Mouse (Mus musculus): ENCODE data around the gene Abcg1.

Gene Abcg1

DNA sequence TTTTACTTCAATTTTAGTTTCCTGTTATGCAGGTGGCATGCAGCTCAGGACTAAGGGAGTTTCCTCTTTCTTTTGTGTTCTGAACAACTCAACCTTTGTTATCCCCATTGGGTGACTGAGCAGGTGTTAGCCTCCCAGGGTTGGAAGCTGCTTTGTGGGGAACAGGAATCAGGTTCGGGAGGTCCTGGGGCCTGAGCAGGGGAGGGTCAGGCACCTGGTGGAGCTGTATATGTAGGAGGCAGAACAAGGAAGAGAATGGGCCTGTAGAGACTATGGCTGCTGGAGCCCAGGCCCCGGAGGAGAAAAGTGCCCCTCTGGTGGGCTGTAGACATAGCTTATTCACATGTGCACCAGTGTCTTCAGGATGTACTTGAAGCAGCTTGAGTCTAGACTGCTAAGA, 24.2 kb upstream of the Abcg1 start:
- no peak for DNase-seq (ENCODE audit: low read depth, low spot score)

DNA sequence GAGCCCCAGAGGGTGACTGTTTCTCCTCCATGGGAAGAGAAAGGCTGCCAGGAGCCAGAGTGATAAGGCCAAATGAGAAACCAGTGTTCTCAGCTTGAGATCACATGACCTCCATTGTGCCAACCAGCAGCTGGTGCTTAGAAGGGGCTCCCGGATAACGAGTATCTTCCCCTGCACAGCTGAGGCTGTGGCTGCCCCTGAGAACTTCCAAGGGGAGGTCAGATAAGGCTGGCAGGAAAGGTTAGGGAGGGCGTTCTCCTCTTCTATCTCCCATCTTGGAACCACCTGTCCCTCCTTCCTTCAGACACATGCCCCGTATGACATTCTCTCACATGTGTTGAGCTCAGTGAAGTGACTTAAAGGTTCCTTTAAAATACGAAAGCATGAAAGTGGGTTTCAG, 23.3 kb upstream of the Abcg1 start:
- no peaks in the 10 kb centered on the region for H3K36me3 ChIP-seq (ENCODE audit: control insufficient read depth, insufficient read depth, low read length, poor library complexity, severe bottlenecking)
- DNase-seq (ENCODE audit: low read depth, low spot score), result no peak

More for the DNA sequence above, 24.2 kb upstream of the Abcg1 start:
- no peaks in the 10 kb centered on the region for H3K36me3 ChIP-seq (ENCODE audit: control insufficient read depth, insufficient read depth, low read length, poor library complexity, severe bottlenecking)
- H3K27me3 ChIP-seq (ENCODE audit: control insufficient read depth, insufficient read depth, low read length, poor library complexity, severe bottlenecking), result no peaks in the 10 kb centered on the region

DNA sequence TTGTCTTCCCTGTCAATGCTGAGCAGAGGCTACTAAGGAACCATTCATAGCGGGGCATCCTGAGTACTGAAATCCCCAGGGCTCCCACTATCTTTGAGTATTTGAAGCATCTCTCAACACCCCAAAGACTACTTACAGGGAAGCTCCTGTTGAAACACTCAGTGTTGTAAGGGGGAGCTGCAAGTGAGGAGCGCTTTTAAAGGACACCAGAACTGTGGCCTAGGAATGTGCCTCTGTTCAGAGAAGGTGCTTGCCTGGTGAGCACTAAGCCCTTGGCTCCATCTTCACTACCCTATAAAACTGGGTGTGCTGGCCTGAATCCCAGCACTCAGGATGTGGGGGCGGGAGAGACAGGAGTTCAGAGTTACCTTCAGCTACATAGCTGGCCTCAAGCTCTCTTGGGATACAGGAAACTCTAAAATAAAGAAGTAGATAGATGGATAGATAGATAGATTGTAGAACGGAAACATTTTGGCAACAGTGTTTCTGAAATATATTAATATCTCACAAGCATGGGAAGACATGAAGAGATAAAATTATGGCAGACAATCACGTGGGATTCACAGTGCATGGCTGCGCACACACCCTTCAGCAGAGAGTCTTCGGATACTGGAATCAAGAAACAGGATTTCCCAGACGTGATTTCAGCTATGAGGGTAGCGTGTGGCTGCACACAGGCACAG, 22.7 kb upstream of the Abcg1 start:
- Histone ChIP-seq H3K36me3 (ENCODE audit: control insufficient read depth, insufficient read depth, low read length, poor library complexity, severe bottlenecking) (no peaks in the 10 kb centered on the region), H3K27me3 (ENCODE audit: control insufficient read depth, insufficient read depth, low read length, poor library complexity, severe bottlenecking) (no peaks in the 10 kb centered on the region)
- no peak for DNase-seq (ENCODE audit: low read depth, low spot score)

More for the DNA sequence above, 23.3 kb upstream of the Abcg1 start:
- no peaks in the 10 kb centered on the region for H3K27me3 ChIP-seq (ENCODE audit: control insufficient read depth, insufficient read depth, low read length, poor library complexity, severe bottlenecking)

DNA sequence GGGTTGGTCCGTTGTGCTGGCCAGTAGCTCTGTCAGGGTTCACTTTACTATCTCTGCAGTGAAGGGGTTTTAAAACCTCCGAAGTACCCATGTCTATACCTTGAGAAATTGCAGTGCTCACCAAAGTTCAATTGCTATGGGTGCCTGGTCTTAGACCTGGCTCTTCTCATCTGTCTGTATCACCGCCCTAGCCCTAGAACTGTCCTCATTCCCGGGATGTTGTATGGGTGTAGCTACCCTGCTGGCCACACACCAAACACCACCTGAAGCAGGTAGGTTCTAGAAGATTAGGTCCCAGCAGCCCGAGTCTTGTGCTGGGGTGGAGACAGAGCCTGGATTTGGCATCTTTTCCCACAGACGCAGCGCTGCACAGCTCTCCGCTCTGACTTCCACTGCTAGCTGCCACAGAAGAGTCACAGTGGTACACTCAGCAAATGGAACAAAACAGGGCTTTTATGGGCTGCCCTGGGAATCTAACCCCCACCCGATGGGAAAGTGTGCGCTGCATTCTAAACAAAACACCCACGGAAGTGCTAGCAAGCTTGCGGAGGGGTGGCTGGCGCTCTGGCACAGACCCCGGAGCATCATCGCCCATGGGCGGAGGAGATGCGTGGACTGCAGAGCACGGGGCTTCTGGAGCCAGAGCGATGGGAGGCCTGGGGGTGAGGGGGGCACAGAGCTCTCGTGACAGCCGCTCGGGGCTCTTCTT, 21.2 kb upstream of the Abcg1 start:
- DNase-seq (ENCODE audit: low read depth, low spot score), result no peak
- Histone ChIP-seq H3K36me3 (ENCODE audit: control insufficient read depth, insufficient read depth, low read length, poor library complexity, severe bottlenecking) (no peaks in the 10 kb centered on the region), H3K27me3 (ENCODE audit: control insufficient read depth, insufficient read depth, low read length, poor library complexity, severe bottlenecking) (no peaks in the 10 kb centered on the region)

DNA sequence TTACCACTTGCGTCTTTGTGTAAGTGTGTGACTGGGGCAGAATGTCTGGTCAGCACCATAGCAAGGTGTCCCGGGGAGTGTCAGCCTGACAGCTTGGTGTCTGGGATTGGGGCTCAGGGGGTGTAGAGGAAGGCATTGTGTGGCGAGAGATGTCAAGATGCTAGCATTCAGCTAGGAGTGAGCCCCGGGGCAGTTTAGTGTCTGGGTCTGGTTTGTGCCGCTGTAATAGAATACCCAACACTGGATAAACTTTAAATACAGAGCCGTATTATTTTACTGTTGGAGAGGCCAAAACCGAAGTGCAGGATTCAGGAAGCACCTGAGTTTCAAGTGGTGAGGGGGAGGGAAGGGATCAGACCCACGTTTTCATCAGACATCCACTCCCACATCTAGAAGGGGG, 20.1 kb upstream of the Abcg1 start:
- no peaks in the 10 kb centered on the region for H3K36me3 ChIP-seq (ENCODE audit: control insufficient read depth, insufficient read depth, low read length, poor library complexity, severe bottlenecking)
- H3K27me3 ChIP-seq (ENCODE audit: control insufficient read depth, insufficient read depth, low read length, poor library complexity, severe bottlenecking), result no peaks in the 10 kb centered on the region
- no peak for DNase-seq (ENCODE audit: low read depth, low spot score)

DNA sequence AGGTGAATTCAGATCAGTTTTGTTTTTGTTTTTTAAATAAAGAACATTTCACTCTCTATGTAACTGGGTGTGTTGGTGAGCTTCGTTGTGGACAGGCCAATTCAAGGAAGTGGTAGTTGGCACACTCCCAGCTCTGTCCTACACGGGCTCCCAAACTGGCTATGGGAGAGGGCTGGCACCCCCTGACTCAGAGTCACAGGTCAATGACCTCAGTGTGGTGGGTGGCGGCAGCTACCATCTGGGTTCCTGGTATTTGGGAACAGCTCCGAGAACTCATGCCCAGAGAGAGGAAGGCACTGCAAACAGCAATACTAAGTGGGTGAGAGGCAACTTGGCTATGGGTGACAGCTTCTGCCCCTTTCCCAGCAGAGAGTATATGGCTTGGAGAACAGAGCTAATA, 19.1 kb upstream of the Abcg1 start:
- Histone ChIP-seq H3K36me3 (ENCODE audit: control insufficient read depth, insufficient read depth, low read length, poor library complexity, severe bottlenecking) (no peaks in the 10 kb centered on the region), H3K27me3 (ENCODE audit: control insufficient read depth, insufficient read depth, low read length, poor library complexity, severe bottlenecking) (no peaks in the 10 kb centered on the region)
- DNase-seq (ENCODE audit: low read depth, low spot score), result no peak

DNA sequence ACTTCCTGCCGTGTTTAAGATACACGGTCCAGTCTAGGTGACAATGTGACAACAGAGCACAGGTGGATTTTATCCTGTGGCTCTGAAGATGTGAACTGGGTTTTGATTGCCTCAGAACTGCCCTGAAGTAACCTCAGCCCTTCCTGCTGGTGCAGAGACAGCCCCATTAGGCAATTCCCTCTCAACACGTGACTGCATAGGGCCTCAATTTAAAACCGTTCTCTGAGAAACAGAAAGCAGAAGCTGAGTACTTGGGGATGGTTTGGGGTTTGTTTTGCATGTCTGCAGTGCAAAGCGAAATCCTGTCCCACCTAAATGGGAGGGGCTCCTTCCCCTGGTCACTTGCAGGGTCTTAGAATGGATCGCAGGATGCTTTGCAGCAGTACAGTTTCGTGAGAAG, 17.8 kb upstream of the Abcg1 start:
- H3K36me3 ChIP-seq (ENCODE audit: control insufficient read depth, insufficient read depth, low read length, poor library complexity, severe bottlenecking), result no peaks in the 10 kb centered on the region
- H3K27me3 ChIP-seq (ENCODE audit: control insufficient read depth, insufficient read depth, low read length, poor library complexity, severe bottlenecking), result no peaks in the 10 kb centered on the region
- peak; percentile 90 for DNase-seq (ENCODE audit: low read depth, low spot score)

DNA sequence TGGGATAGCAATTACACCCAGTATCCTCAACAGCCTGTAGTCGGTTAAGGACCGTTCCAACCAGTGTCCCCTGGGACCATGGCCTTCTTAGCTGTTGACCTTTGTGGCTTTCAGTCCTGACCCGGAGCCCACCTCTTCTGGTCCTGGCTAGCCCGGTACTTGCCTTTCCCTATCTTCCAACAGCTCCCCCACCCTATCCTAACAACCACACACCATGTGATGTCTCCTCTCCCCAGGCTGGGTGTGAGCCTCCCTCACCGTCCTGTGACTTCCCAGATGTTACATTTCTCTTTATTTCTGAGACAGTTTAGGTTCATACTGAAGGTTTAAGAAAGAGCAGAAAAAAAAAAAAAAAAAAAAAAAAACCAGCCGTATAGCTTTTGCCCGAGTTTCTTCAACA, 17.1 kb upstream of the Abcg1 start:
- no peaks in the 10 kb centered on the region for H3K36me3 ChIP-seq (ENCODE audit: control insufficient read depth, insufficient read depth, low read length, poor library complexity, severe bottlenecking)
- no peak for DNase-seq (ENCODE audit: low read depth, low spot score)
- no peaks in the 10 kb centered on the region for H3K27me3 ChIP-seq (ENCODE audit: control insufficient read depth, insufficient read depth, low read length, poor library complexity, severe bottlenecking)

DNA sequence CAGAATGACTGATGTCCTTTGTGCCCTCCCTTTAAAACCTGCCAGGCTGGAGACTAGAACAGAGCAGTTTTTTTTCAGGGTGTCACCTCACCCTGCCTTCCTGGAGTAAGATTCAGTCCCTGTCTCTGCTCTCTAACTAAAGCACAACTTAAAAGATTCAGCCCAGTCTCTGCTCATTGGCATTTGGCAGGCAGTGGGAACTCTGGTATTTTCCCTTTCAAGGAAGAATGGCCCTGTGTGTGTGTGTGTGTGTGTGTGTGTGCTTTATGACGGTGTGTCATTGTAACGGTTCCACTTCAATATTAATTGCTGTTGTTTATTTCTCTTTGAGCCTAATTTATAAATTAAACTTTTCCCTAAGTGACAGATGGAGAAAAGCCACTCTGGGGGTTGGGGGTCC, 14.7 kb upstream of the Abcg1 start:
- H3K27me3 ChIP-seq (ENCODE audit: control insufficient read depth, insufficient read depth, low read length, poor library complexity, severe bottlenecking), result no peaks in the 10 kb centered on the region

DNA sequence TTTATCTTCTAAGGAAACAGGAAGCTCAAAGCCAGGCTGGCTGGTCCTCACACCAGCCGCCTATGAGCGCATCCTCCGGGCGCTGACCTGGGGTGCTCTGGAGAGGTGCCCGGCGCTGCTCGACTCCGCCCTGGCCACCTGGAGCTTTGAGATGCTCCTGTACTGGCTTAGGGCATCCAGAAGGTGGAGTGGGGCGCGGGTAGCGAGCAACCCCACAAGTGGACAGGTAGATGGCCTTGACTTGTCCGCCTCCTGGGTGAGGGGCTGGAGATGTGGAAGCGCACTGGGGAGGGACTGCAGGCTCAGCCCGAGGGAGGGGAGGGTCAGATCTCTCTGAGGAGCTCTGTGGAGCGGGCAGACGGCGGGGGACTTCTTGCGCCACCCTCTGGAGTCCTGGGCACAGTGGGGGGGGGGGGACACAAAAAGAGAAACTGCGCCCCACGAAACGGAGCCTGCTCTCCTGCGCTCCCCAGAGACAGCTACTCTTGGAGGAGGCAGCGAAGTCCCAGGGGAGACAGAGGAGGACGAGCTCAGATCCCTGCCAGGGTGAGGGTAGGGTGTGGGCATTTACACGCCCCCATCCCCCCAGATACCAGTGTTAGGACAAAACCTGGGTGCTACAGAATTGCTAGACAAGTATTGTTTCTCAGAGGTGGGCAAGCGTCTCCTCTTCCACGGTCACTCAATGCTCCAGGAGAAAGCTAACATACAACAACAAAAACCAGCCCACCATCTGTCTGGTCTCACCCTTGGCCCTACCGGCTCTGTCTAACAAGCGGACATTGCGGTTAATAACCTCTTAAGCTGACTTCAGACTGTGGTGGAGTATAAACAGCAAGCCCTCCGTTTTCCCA, 643 bp downstream of the Abcg1 start:
- H3K27me3 ChIP-seq (ENCODE audit: control insufficient read depth, insufficient read depth, low read length, poor library complexity, severe bottlenecking), result no peaks in the 10 kb centered on the region
- peak; percentile 65 for DNase-seq (ENCODE audit: low read depth, low spot score)
- no peaks in the 10 kb centered on the region; the same call in 1 of the 2 replicates for H3K36me3 ChIP-seq (ENCODE audit: control insufficient read depth, insufficient read depth, low read length, poor library complexity, severe bottlenecking)

More for the DNA sequence above, 14.7 kb upstream of the Abcg1 start:
- H3K36me3 ChIP-seq (ENCODE audit: control insufficient read depth, insufficient read depth, low read length, poor library complexity, severe bottlenecking), result no peaks in the 10 kb centered on the region
- DNase-seq (ENCODE audit: low read depth, low spot score), result no peak

DNA sequence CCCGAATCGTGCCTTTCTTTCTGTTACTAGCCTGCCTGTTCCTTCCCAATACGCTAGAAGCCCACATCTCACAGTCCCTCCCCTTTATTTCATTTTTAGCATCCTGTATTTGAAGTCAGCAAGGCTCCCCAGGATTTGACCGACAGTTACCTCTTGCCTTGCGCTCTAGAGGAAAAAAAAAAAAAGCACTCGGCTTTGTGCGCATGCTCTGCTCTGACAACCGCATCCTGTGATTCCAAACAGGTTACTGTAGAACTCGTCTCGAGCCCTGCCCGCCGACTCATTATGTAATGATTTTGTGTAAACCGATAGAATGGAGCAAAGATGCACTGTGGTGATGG, 1.2 kb downstream of the Abcg1 start:
- peak; percentile 91 for DNase-seq (ENCODE audit: low read depth, low spot score)
- H3K27me3 ChIP-seq (ENCODE audit: control insufficient read depth, insufficient read depth, low read length, poor library complexity, severe bottlenecking), result no peaks in the 10 kb centered on the region
- no peaks in the 10 kb centered on the region; the same call in 1 of the 2 replicates for H3K36me3 ChIP-seq (ENCODE audit: control insufficient read depth, insufficient read depth, low read length, poor library complexity, severe bottlenecking)

DNA sequence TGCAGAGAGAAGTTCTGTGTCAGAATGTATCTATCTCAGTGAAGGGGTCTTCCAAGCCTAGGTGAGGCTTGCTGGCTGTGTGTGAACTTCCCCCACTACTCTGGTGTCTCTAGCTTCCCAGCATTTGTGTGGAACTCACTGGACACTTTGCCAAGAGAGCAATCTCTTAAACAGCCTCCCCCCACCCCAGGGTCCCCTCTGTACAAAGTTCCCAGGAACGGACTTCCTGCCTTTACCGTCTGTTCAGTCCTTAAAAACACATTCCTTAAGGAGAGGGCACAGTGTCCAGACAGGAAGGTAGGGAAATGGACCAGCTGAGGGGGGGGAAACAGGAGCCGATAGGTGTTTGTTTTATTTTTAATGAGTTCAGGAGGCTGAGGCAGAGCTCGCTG, 2.7 kb downstream of the Abcg1 start:
- no peak for DNase-seq (ENCODE audit: low read depth, low spot score)
- peaks cover under 1% of the 10 kb centered on the region; the same call in 1 of the 2 replicates for H3K36me3 ChIP-seq (ENCODE audit: control insufficient read depth, insufficient read depth, low read length, poor library complexity, severe bottlenecking)

DNA sequence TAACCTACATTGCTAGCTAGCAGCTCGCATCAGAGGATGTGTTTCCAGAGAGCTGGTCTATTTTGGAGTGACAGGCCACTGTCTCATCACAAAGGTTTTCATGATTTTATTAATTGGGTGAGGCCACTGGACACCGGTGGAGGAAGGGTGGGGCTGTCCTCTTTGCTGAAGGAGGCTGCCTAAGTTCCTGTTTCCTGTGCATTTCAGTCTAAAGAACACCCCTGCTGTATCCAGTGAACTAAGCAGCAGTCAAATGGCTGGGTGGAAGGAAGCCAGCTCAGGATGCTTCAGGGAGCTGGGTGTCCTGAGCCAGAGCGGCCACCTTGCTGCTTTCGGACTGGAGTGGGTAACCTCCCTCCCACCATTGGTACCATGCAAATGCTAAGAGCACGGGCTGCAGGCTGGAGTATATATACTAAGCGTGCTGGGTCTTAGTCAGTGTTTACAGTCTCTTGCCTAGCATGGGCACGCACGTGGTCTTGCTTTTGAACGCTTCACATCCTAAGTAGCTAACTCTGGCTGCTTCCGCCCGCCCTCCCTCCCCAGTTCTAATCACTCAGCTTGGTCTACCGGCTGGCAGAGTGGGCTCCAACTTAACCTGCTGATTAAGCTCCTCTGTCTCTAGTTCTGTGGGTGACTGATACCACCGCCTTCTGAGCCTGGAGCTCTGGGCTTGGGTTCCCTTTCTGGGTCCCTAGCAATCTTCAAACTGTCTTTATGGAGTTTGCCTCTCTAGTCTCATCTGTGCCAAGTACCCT, 3.3 kb downstream of the Abcg1 start:
- peaks cover 3% of the 10 kb centered on the region; the same call in 1 of the 2 replicates for H3K36me3 ChIP-seq (ENCODE audit: control insufficient read depth, insufficient read depth, low read length, poor library complexity, severe bottlenecking)
- DNase-seq (ENCODE audit: low read depth, low spot score), result peak; percentile 76
- no peaks in the 10 kb centered on the region for H3K27me3 ChIP-seq (ENCODE audit: control insufficient read depth, insufficient read depth, low read length, poor library complexity, severe bottlenecking)

More for the DNA sequence above, 2.7 kb downstream of the Abcg1 start:
- no peaks in the 10 kb centered on the region for H3K27me3 ChIP-seq (ENCODE audit: control insufficient read depth, insufficient read depth, low read length, poor library complexity, severe bottlenecking)

DNA sequence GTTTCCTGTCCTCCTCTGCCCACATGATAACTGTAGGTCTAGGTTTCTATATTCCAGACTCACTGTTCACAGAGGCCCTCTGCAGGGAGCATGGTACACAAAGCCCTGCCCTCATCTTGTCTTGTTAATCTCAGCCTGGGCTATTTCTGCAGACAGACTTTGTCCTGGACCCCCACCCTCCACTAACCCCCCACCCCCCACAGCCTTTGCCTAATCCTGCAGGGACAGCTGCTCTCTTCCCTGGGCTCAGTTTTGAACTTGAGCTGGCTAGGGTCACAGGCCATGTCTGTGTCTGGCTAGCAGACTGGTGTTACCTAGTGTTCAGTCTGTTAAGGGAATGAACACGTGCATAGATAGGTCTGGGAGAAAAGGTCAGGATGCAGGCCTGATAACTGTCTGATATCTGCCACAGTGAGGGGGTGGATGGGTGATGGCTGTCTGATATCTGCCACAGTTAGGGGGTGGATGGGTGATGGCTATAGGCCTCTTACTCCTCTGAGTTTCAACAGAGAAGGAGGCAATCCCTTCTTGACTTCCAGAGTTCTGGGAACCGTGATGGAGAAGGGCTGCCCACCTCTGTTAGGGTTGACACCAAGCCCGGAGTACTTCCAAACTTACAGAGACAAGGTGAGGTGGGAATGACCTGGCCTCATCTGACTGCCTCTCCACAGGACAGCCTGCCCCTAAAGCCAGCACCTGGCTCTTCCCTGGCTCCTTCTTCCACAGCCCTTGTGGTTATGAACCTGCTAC, 4.0 kb downstream of the Abcg1 start:
- Histone ChIP-seq H3K27me3 (ENCODE audit: control insufficient read depth, insufficient read depth, low read length, poor library complexity, severe bottlenecking) (no peaks in the 10 kb centered on the region), H3K36me3 (ENCODE audit: control insufficient read depth, insufficient read depth, low read length, poor library complexity, severe bottlenecking) (peaks cover 3% of the 10 kb centered on the region)
- DNase-seq (ENCODE audit: low read depth, low spot score), result no peak
